Mouse (Mus musculus) lung, postnatal 25 days (tissue): ENCODE measurements around the gene Mapre3.
A peak's percentile ranks its signal among the peaks of the same experiment; 100 is the strongest.
"Not testable (repeated sequence)": the region's sequence is repeated elsewhere in the genome, so short reads cannot be mapped to it uniquely, and the experiment has no call there.

Source experiments
- DNase-seq: peaks from one replicate; pipeline ENCODE4 v3.0.0; 2022; ENCODE audit warnings: low spot score

Gene Mapre3

GRCm38 (mm10) chr5:30824124-30824988, 9.9 kb downstream of the Mapre3 start:
- DNase-seq = no peak

DNA sequence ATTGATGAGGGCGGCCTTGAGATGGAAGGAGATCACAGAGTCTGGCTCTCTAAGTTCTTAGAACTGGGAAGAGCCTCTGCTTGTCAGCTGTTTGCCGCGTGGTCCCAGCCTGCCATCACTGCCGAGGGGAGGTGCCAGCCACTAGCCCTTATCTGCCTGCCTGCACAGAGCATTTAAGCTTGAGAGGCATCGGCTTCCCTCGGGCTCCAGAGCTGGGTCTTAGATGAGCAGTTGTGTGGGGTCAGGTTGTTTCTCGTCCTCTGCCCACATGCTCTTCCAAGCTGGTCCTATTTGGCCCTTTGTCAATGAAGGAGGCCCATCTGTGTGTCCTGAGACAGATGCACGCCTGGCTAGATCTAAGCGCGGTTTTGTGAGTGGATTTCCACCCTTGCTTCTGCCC, 10.7 kb downstream of the Mapre3 start:
- no peak for DNase-seq

DNA sequence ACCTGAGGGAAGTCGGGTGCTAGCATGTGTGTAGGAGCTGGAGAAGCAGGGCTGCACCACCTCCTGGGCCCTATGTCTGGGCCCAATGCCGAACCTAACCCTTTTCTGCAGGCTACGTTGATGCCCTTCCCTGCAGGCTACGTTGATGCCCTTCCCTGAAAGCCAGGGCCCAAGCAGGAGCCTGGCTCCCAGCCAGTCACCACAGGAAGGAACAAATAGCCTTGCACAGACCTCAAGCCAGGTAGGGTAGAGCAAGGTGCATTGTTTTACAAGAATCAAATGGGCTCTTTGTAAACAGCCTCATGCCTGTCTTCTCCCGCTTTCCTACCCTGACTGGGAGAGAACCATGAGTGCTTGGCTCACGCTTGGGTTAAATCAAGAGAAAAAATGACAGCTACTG, 11.4 kb downstream of the Mapre3 start:
- no peak for DNase-seq

DNA sequence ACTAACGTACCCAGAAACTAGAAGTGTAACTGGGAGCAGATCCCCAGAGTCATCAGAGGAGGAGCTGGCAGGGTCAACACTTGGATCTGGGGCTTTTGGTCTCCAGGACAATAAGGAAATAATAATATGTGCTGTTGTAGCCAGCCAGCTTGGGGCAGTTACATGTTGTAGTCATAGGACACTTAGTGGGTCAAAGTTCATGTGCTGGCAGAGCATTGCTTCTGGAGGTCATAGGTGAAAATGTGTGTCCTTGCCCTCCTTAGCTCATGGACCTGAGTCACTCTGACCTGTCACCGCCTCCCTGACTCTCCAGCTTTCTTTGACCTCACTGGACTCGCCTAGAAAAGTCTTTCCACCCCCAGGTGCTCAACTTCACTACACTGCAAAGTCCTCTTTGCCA, 19.0 kb downstream of the Mapre3 start:
- DNase-seq = no peak

DNA sequence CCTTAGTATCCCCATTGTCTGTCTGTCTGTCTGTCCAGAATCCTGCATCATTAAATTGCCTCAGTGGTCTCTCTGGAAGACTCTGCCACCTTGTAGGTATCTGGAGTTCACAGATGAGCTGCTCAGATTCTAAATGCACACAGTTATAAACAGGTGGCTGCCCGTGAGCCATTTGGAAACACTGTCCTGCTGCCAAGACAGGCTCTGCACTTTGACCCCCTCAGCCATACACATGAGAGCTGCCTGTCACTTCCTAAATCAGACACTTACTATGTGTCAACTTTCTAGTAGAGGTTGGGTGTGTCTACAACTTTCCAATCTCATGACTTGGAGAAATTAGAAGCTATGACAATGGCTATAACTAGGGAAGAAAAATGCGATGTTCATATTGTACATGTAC, 25.3 kb downstream of the Mapre3 start:
- no peak for DNase-seq

GRCm38 (mm10) chr5:30841896-30842295, 27.5 kb downstream of the Mapre3 start:
- no peak for DNase-seq

GRCm38 (mm10) chr5:30849891-30850555, 35.6 kb downstream of the Mapre3 start:
- peak; percentile 82 for DNase-seq

GRCm38 (mm10) chr5:30850556-30850925, 36.1 kb downstream of the Mapre3 start:
- no peak for DNase-seq

GRCm38 (mm10) chr5:30853522-30853921, 39.1 kb downstream of the Mapre3 start:
- no peak for DNase-seq

- DNase-seq = no peak
Measured at GRCm38 (mm10) chr5:30855674-30856073, 41.2 kb downstream of the Mapre3 start.

DNA sequence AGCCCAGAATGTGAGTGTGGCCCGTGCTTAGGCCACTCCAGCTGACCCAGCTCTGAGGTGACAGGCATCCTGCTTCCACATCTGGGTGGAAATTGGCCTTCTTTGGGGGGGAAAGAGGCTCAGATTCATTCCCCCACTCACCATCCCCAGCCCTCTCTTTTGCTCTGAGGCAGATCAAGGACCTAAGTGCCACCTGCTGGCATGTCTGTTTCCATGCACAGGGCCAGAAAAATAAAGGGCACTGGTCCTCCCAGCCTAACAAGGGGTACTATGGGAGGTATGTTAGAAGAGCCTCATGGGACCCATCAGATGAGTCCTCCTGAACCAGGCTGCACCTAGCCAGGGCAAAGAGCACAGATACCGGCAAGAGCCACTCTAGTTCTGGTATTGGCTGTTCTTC, 41.7 kb downstream of the Mapre3 start:
- no peak for DNase-seq

GRCm38 (mm10) chr5:30863852-30864251, 49.4 kb downstream of the Mapre3 start:
- DNase-seq = no peak

DNA sequence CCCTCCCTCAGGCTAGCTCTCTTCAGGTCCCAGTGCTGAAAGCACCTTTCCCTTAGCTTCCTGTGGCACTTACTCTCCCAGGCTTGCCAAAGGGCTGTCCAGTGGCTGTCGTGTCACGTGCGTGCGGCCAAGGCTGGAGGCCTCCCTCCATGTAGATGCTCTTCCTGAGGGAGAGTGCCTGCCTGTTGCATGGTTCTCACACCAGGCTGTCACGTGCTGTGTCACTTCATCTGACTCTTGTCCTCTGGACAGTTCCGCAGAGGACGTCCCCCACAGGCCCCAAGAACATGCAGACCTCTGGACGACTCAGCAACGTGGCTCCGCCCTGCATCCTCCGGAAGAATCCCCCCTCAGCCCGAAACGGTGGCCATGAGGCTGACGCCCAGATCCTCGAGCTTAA, 49.9 kb downstream of the Mapre3 start:
- no peak for DNase-seq

DNA sequence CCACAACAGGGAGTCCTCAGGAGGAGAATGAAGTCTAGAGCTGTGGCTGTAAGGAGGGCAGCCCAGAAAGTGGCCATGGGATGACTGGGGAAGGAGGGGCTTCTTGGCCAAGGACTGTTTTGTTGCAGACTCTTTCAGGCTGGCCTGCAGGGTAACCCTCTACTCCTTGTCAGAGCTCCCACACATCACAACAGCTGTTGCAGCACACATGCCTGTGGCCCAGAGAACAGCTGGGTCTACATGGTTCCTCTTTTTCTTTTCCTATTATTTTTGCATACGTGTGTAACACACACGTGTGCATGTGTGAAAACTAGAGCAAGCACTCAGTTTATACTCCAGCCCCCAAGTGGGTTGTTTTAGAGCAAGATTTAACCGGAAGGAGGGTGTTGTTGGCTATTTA, 52.4 kb downstream of the Mapre3 start:
- no peak for DNase-seq

DNA sequence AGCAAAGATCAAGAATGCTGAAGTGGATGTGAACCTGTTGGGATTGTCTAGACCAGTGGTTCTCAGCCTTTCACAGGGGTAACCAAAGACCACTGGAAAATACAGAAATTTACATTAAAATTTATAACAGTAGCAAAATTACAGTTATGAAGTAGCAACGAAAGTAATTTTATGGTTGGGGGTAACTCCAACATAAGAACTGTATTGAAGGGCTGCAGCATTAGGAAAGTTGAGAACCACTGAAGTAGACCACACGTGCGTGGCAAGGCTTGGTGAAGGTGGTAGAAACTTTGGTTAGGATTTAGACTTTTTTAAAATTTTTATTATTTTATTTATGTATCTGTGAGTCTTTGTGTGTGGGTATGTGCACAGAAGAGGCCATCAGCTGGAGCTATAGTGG, 53.3 kb downstream of the Mapre3 start, which contains the start of gene Tmem214:
Gene Tmem214 (plus strand): TSS at position 301 of the 400 bp plus-strand sequence.
- no peak for DNase-seq

GRCm38 (mm10) chr5:30868981-30869380, 54.5 kb downstream of the Mapre3 start:
- peak; percentile 26 for DNase-seq

DNA sequence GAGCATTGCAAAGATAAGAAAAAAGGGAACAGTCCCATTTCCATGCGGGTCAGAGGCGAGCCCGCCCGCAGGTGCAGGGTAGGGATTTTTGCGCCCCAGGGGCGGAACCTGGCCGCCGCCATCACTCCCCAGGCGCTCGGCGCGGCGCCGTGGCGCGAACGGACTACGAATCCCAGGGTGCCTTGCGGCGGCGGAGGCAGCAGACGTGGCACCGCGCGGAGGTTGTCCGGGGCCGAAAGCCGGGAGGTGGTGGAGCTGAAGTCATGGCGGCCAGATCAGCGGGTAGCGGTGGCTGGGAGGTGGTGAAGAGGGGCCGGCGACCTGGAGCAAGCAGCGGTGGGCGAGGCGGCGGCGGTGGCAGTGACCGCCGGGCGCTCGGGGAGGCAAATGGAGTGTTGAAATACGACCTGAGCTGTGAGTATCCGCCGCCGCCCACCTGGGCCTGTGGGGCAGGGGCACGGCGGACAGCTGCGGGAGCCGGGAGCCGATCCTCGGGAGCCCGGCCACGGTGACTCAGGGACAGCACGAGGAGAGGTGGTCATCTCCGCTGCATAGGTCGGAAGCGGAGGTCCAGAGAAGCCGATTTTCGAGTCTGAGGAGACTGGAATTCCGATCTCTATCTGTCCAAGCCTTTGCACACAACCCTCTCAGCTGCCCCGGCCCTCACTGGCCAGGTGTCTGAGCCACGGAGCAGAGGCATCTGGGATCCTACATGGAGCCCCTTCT, 55.1 kb downstream of the Mapre3 start:
- DNase-seq = peak; percentile 93

DNA sequence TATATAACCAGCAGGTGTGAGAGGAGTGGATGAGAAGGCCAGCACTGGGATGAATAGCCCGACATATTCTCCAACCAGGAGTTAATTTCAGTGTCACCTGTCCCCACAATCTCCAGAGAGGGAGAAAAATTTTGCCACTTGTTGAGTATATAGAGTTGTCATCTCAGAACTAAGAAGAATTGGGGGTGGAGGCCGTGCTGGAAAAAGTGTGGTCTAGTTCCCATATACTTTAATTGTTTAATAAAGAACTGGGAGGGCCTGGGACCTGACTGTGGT, 55.6 kb downstream of the Mapre3 start:
- no peak for DNase-seq

DNA sequence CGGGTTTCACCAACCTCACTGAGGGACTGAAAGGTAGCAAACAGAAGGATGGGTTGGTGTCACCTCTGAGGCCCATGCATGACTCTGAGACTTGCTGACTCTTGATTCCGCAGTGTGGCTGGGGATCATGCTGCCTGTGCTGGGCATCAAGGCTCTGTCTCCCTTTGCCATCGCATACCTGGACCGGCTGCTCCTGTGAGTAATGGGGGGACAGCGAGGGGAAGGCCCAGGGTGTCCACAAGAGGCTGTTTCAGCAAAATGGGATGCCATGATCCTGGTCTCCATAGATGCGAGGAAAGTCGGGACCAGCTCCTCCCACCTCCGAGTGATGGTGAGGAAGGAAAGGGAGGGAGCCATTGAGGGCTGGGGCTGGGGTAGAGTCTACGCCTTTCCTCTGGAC, 58.1 kb downstream of the Mapre3 start:
- DNase-seq = no peak

DNA sequence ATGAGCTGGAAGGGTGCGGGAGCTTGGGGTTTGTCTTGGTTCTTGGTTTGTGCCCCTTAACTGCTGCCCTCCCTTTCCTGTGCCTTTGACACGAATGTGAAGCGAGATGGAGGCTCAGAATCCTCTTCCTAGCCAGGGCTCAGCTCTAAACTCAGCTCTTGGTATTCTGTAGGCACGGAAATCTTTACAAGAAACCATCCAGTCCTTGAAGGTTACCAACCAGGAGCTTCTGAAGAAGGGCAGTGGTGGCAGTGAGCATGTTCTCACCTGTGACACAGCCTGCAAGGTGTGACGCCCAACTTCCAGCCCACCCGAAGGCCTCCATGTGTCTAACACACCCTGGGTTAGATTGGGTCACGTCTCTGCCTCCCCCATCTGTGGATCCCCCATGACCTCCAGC, 59.9 kb downstream of the Mapre3 start:
- DNase-seq = no peak

DNA sequence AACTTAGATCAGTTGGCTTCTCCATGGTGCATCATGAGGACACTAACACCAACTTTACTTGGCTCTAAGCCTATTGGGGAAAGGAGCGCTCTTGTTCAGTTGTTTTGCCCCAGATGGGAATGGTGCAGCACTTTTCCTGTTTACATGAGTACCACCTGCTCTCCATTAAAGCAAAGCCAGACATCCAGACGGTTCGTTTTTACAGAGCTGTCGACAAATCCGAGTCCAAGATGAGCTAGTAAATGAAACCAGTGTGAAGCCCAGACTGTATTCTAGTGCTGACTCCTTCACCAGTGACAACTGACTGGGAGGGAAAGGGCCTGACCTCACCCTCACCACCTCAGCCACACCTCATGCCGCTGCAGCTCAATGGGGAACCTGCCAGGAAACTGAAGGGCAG, 64.2 kb downstream of the Mapre3 start:
- no peak for DNase-seq

GRCm38 (mm10) chr5:30879347-30879943, 65.0 kb downstream of the Mapre3 start:
- no peak for DNase-seq

DNA sequence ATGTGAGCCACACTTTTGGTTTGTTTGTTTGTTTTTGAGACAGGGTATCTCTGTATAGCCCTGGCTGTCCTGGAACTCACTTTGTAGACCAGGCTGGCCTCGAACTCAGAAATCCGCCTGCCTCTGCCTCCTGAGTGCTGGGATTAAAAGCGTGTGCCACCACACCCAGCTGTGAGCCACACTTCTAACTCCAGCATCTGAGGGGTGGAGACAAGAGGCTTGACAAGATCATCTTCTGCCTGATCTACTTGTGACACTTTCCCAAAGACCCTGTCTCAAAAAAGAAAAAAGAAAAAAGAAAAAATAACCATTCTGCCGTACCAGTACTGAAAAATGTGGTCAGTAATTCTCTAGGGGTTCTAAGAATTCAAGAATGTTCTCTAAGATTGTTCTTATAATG, 67.4 kb downstream of the Mapre3 start:
- DNase-seq = not testable (repeated sequence)
